Mouse (Mus musculus) intestine, postnatal 0 days (tissue): ENCODE results near the gene Pth2. TPM values are rescaled to one million over a fixed set of nuclear protein-coding genes. Genes with fewer than 3 reads are reported as not detected.

Experiments
- ATAC-seq: fragments of 200-750 bp; cut with Nextera tagmentation; 2 replicates; pipeline ENCODE4 v1.8.0; 2017; ENCODE audit warnings: mild to moderate bottlenecking, moderate TSS enrichment, moderate library complexity
- H3K27ac ChIP-seq: fragments of 300-500 bp; sonication (generic); 2 replicates; pipeline ENCODE4 v1.5.1; 2014; ENCODE audit warnings: mild to moderate bottlenecking, low read depth, low read length, moderate library complexity
- H3K27me3 ChIP-seq: fragments of 300-500 bp; sonication (generic); replicated peaks from 2 replicates; pipeline ENCODE4 v1.6.1; 2014; ENCODE audit warnings: low read length, mixed read lengths; ENCODE audit not compliant: control insufficient read depth, insufficient read depth
- H3K36me3 ChIP-seq: fragments of 300-500 bp; sonication (generic); 2 replicates; pipeline ENCODE4 v1.6.1; 2014; ENCODE audit warnings: mild to moderate bottlenecking, moderate library complexity; ENCODE audit not compliant: control insufficient read depth, insufficient read depth
- H3K4me1 ChIP-seq: fragments of 300-500 bp; sonication (generic); replicated peaks from 2 replicates; pipeline ENCODE4 v1.6.1; 2014; ENCODE audit warnings: antibody characterized with exemption, low read length, mixed read lengths; ENCODE audit not compliant: control insufficient read depth, insufficient read depth
- H3K4me2 ChIP-seq: fragments of 300-500 bp; sonication (generic); replicated peaks from 2 replicates; pipeline ENCODE4 v1.6.1; 2014; ENCODE audit warnings: low read depth, mild to moderate bottlenecking, moderate library complexity
- H3K4me3 ChIP-seq: fragments of 300-500 bp; sonication (generic); 2 replicates; pipeline ENCODE4 v1.5.1; 2014; ENCODE audit warnings: low read depth, low read length
- H3K9ac ChIP-seq: fragments of 300-500 bp; sonication (generic); 2 replicates; pipeline ENCODE4 v1.6.1; 2014; ENCODE audit warnings: mild to moderate bottlenecking, low read depth, low read length
- H3K9me3 ChIP-seq: fragments of 300-500 bp; sonication (generic); 2 replicates; pipeline ENCODE4 v1.6.1; 2016; ENCODE audit warnings: mixed run types; ENCODE audit not compliant: control insufficient read depth
- CTCF ChIP-seq: sonication (generic); IDR thresholded peaks from 2 replicates; pipeline ENCODE4 v1.5.1; 2016; ENCODE audit warnings: low read depth, mild to moderate bottlenecking, control low read depth, antibody characterized with exemption, moderate library complexity
- WGBS: fragments of 180-500 bp; shearing (Covaris S2); extraction: QIAGEN DNeasy Blood & Tissue Kit; methylation state at CpG from one replicate; pipeline ENCODE4 v1.1.7; 2014; 5-methylcytosine and 5-hydroxymethylcytosine counted together
- polyA plus RNA-seq: library from polyadenylated mRNA; unstranded; fragments of >200 nt; fragmentation: Nextera tagmentation; extraction: Ambion mirVana; gene quantifications from 2 replicates; pipeline ENCODE4 v1.2.1, GENCODE M21; 2015

Gene Pth2
- polyA plus RNA-seq, 1 experiment from 2014 or later = not detected

DNA sequence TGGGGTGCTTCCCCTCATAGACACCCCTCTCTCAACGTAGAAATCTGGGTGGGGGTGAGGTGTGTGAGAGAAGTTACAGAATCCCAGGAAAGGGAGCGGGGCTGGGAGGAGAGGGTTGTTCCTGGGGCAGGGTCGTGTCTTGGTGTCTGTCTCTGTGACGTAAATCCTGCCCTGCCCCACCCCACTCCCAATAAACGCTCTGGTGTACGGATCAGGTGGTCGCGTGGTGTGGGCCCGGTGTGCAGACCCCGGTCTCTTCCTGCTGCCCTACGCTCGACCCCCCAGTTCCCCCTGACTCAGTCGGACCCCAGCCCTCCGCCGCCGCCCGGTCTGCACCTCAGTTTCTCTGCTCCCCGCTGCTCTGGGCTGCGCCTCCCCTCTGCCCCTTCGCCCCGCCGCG is 4.9 kb upstream of the Pth2 start:
- Histone ChIP-seq H3K9me3 (no peaks in the 10 kb centered on the region), H3K27me3 (peaks cover 79% of the 10 kb centered on the region), H3K36me3 (no peaks in the 10 kb centered on the region), H3K27ac (no peak overlapping the region), H3K9ac (no peak overlapping the region), H3K4me3 (no peak overlapping the region), H3K4me1 (no peaks in the 10 kb centered on the region), H3K4me2 (no peak overlapping the region)
- WGBS = 2% methylated on average over 23 of the region's 23 CpGs
- no peak for ATAC-seq
- no peak for TF ChIP-seq CTCF

GRCm38 (mm10) chr7:45176356-45176755 is 4.4 kb upstream of the Pth2 start:
- no peaks in the 10 kb centered on the region for H3K4me1 ChIP-seq
- H3K27ac ChIP-seq = no peak overlapping the region
- H3K4me3 ChIP-seq = no peak overlapping the region
- no peak overlapping the region for H3K9ac ChIP-seq
- WGBS = 4% methylated on average over 31 of the region's 31 CpGs
- no peaks in the 10 kb centered on the region for H3K9me3 ChIP-seq
- H3K4me2 ChIP-seq = no peak overlapping the region
- no peaks in the 10 kb centered on the region for H3K36me3 ChIP-seq
- no peak for ATAC-seq
- no peak for TF ChIP-seq CTCF
- peaks cover 83% of the 10 kb centered on the region for H3K27me3 ChIP-seq

- 0 out of 2 replicates have a peak, but pooled peaks cover 3% of the 10 kb centered on the region for H3K4me1 ChIP-seq
- ATAC-seq = no peak
- H3K9me3 ChIP-seq = no peaks in the 10 kb centered on the region
- H3K4me2 ChIP-seq = no peak overlapping the region
- no peak overlapping the region for H3K27ac ChIP-seq
- peaks cover 91% of the 10 kb centered on the region for H3K27me3 ChIP-seq
- 22% methylated on average over 7 of the region's 7 CpGs for WGBS
- H3K4me3 ChIP-seq = no peak overlapping the region
- H3K36me3 ChIP-seq = no peaks in the 10 kb centered on the region
- no peak for TF ChIP-seq CTCF
- no peak overlapping the region for H3K9ac ChIP-seq
These were observed 2.2 kb upstream of the Pth2 start for GRCm38 (mm10) chr7:45178550-45178949.

GRCm38 (mm10) chr7:45179469-45179868 is 1.3 kb upstream of the Pth2 start, which contains the start of gene Gfy:
Gfy (minus strand) TSS chr7:45179569.
- 22% methylated on average over 7 of the region's 7 CpGs for WGBS
- no peak for TF ChIP-seq CTCF
- H3K27ac ChIP-seq = no peak within 1 kb of the TSS
- no peak within 1 kb of the TSS for H3K4me2 ChIP-seq
- 0 out of 2 replicates have a peak, but pooled peaks cover 3% of the 10 kb centered on the region for H3K4me1 ChIP-seq
- H3K4me3 ChIP-seq = no peak within 1 kb of the TSS
- peaks cover 92% of the 10 kb centered on the region for H3K27me3 ChIP-seq
- H3K36me3 ChIP-seq = no peaks in the 10 kb centered on the region
- no peak for ATAC-seq
- H3K9me3 ChIP-seq = no peaks in the 10 kb centered on the region
- H3K9ac ChIP-seq = no peak within 1 kb of the TSS

DNA sequence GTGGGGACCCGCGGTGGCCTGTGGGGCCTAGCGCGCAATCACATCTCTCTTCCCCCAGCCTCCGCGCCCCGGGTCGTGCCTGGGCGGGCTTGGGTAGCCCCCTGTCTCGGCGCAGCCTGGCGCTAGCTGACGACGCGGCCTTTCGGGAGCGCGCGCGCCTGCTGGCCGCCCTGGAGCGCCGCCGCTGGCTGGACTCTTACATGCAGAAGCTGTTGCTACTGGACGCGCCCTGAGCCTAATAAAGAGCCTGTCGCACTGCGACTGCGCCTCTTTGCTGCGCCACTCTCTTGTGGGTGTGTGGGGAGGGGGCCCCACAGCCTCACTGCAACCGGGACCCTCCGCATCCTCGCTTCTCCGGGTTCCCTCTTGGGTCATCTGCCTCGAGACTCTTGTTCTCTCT is 745 bp downstream of the Pth2 start:
- no peak overlapping the region for H3K27ac ChIP-seq
- no peaks in the 10 kb centered on the region for H3K36me3 ChIP-seq
- TF ChIP-seq CTCF = peak; percentile 43
- no peaks in the 10 kb centered on the region for H3K9me3 ChIP-seq
- peak overlapping the region; percentile 9 for H3K4me3 ChIP-seq
- ATAC-seq = 0 out of 2 replicates have a peak, but pooled peaks have one; percentile 31
- H3K4me1 ChIP-seq = 0 out of 2 replicates have a peak, but pooled peaks cover 3% of the 10 kb centered on the region
- WGBS = 9% methylated on average over 35 of the region's 35 CpGs
- peaks cover 86% of the 10 kb centered on the region for H3K27me3 ChIP-seq
- no peak overlapping the region for H3K9ac ChIP-seq
- peak overlapping the region; percentile 56 for H3K4me2 ChIP-seq

DNA sequence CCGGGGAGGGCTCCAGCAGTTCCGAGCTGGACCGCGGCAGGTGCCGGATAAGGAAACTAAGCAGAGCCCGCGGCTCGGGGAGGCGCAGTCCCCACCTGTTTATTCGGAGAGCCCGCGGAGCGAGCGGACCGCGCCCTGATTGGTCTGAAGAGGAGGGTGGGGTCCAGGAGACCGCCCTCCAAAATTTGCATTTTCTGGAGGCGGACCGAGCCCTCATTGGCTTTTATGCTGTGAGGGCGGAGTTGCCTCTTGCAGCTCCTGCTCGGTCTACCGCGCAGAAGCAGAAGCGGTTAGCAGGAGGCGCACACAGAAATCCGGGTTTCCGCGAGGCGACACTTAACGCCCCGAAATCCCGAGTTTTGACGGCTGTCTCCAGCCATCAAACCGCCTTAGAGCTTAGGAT is 1.4 kb downstream of the Pth2 start:
- no peak for TF ChIP-seq CTCF
- Histone ChIP-seq H3K4me2 (peak overlapping the region; percentile 56), H3K9ac (no peak overlapping the region), H3K4me3 (peak overlapping the region; percentile 4), H3K27me3 (peaks cover 85% of the 10 kb centered on the region), H3K36me3 (no peaks in the 10 kb centered on the region), H3K27ac (no peak overlapping the region), H3K9me3 (no peaks in the 10 kb centered on the region), H3K4me1 (0 out of 2 replicates have a peak, but pooled peaks cover 3% of the 10 kb centered on the region)
- under 1% methylated on average over 34 of the region's 34 CpGs for WGBS
- ATAC-seq = peak; percentile 80
